Mouse (Mus musculus) midbrain, embryonic 16.5 days (tissue): Measurements from ENCODE around the gene Slc35e3. TPM values are rescaled to one million over a fixed set of nuclear protein-coding genes. Genes with fewer than 3 reads are reported as not detected.

Experiments
- ATAC-seq: fragments of 200-750 bp; cut with Nextera tagmentation; 2 replicates; pipeline ENCODE4 v1.8.0; 2017; ENCODE audit warnings: moderate TSS enrichment
- H3K27ac ChIP-seq: fragments of 300-500 bp; sonication (generic); 2 replicates; pipeline ENCODE4 v1.5.1; 2014; ENCODE audit warnings: mild to moderate bottlenecking, low read length, mixed read lengths
- H3K27me3 ChIP-seq: fragments of 300-500 bp; sonication (generic); 2 replicates; pipeline ENCODE4 v1.6.1; 2014; ENCODE audit warnings: low read depth, low read length, mixed read lengths; ENCODE audit not compliant: control insufficient read depth, insufficient read depth
- H3K36me3 ChIP-seq: fragments of 300-500 bp; sonication (generic); 2 replicates; pipeline ENCODE4 v1.6.1; 2014; ENCODE audit warnings: mild to moderate bottlenecking, low read length, moderate library complexity, mixed read lengths; ENCODE audit not compliant: control insufficient read depth, insufficient read depth
- H3K4me1 ChIP-seq: fragments of 300-500 bp; sonication (generic); 2 replicates; pipeline ENCODE4 v1.6.1; 2014; ENCODE audit warnings: mild to moderate bottlenecking, low read length, mixed read lengths; ENCODE audit not compliant: control insufficient read depth, insufficient read depth
- H3K4me2 ChIP-seq: fragments of 300-500 bp; sonication (generic); 2 replicates; pipeline ENCODE4 v1.6.1; 2014; ENCODE audit warnings: mild to moderate bottlenecking, low read length, mixed read lengths
- H3K4me3 ChIP-seq: fragments of 300-500 bp; sonication (generic); 2 replicates; pipeline ENCODE4 v1.5.1; 2014; ENCODE audit warnings: low read depth, mild to moderate bottlenecking, low read length, moderate library complexity, mixed read lengths
- H3K9ac ChIP-seq: fragments of 300-500 bp; sonication (generic); 2 replicates; pipeline ENCODE4 v1.6.1; 2014; ENCODE audit warnings: low read depth, low read length, mixed read lengths
- H3K9me3 ChIP-seq: fragments of 300-500 bp; sonication (generic); replicated peaks from 2 replicates; pipeline ENCODE4 v1.6.1; 2014; ENCODE audit warnings: mild to moderate bottlenecking, low read length, mixed read lengths; ENCODE audit not compliant: control insufficient read depth, poor library complexity, severe bottlenecking
- WGBS: fragments of 180-500 bp; shearing (Covaris S2); extraction: QIAGEN DNeasy Blood & Tissue Kit; methylation state at CpG from one replicate; pipeline ENCODE4 v1.1.7; 2014; 5-methylcytosine and 5-hydroxymethylcytosine counted together
- polyA plus RNA-seq: library from polyadenylated mRNA; unstranded; fragments of >200 nt; fragmentation: Nextera tagmentation; extraction: Ambion mirVana; gene quantifications from 2 replicates; pipeline ENCODE4 v1.2.1, GENCODE M21; 2015

Gene Slc35e3
- polyA plus RNA-seq, 1 experiment from 2014 or later = 34.8 TPM

GRCm38 (mm10) chr10:117764598-117764997 is 18.4 kb upstream of the Slc35e3 start:
- no peaks in the 10 kb centered on the region for H3K27me3 ChIP-seq
- H3K4me2 ChIP-seq = no peak overlapping the region
- no peak overlapping the region for H3K27ac ChIP-seq
- H3K4me3 ChIP-seq = no peak overlapping the region
- no peaks in the 10 kb centered on the region for H3K9me3 ChIP-seq
- H3K4me1 ChIP-seq = no peaks in the 10 kb centered on the region
- peaks cover 41% of the 10 kb centered on the region for H3K36me3 ChIP-seq
- no peak for ATAC-seq
- no peak overlapping the region for H3K9ac ChIP-seq
- WGBS = 87% methylated on average over 6 of the region's 6 CpGs

GRCm38 (mm10) chr10:117763588-117764190 is 17.5 kb upstream of the Slc35e3 start:
- H3K4me2 ChIP-seq = no peak overlapping the region
- H3K4me1 ChIP-seq = no peaks in the 10 kb centered on the region
- WGBS = 96% methylated on average over 16 of the region's 16 CpGs
- no peak overlapping the region for H3K4me3 ChIP-seq
- no peaks in the 10 kb centered on the region for H3K27me3 ChIP-seq
- H3K27ac ChIP-seq = no peak overlapping the region
- peaks cover 45% of the 10 kb centered on the region for H3K36me3 ChIP-seq
- no peak overlapping the region for H3K9ac ChIP-seq
- no peak for ATAC-seq
- H3K9me3 ChIP-seq = no peaks in the 10 kb centered on the region

GRCm38 (mm10) chr10:117762966-117763365 is 16.8 kb upstream of the Slc35e3 start:
- Histone ChIP-seq H3K4me2 (no peak overlapping the region), H3K9ac (no peak overlapping the region), H3K27me3 (no peaks in the 10 kb centered on the region), H3K36me3 (peaks cover 44% of the 10 kb centered on the region), H3K27ac (no peak overlapping the region), H3K4me3 (no peak overlapping the region), H3K4me1 (no peaks in the 10 kb centered on the region), H3K9me3 (no peaks in the 10 kb centered on the region)
- 98% methylated on average over 12 of the region's 12 CpGs for WGBS
- no peak for ATAC-seq

GRCm38 (mm10) chr10:117762281-117762830 is 16.2 kb upstream of the Slc35e3 start:
- no peak overlapping the region for H3K4me2 ChIP-seq
- H3K4me1 ChIP-seq = no peaks in the 10 kb centered on the region
- no peak overlapping the region for H3K27ac ChIP-seq
- no peak for ATAC-seq
- peaks cover 46% of the 10 kb centered on the region for H3K36me3 ChIP-seq
- H3K9me3 ChIP-seq = no peaks in the 10 kb centered on the region
- H3K4me3 ChIP-seq = no peak overlapping the region
- no peaks in the 10 kb centered on the region for H3K27me3 ChIP-seq
- WGBS = 90% methylated on average over 2 of the region's 2 CpGs
- no peak overlapping the region for H3K9ac ChIP-seq

- no peak overlapping the region for H3K27ac ChIP-seq
- H3K36me3 ChIP-seq = peaks cover 52% of the 10 kb centered on the region
- no peaks in the 10 kb centered on the region for H3K27me3 ChIP-seq
- no peak overlapping the region for H3K9ac ChIP-seq
- H3K4me2 ChIP-seq = no peak overlapping the region
- no peak overlapping the region for H3K4me3 ChIP-seq
- no peaks in the 10 kb centered on the region for H3K4me1 ChIP-seq
- H3K9me3 ChIP-seq = no peaks in the 10 kb centered on the region
- WGBS = 97% methylated on average over 6 of the region's 6 CpGs
- no peak for ATAC-seq
Observed at GRCm38 (mm10) chr10:117761551-117761950, 15.4 kb upstream of the Slc35e3 start.

- no peaks in the 10 kb centered on the region for H3K27me3 ChIP-seq
- peaks cover 51% of the 10 kb centered on the region for H3K36me3 ChIP-seq
- no peak overlapping the region for H3K4me2 ChIP-seq
- WGBS = 98% methylated on average over 9 of the region's 9 CpGs
- no peaks in the 10 kb centered on the region for H3K4me1 ChIP-seq
- H3K4me3 ChIP-seq = no peak overlapping the region
- H3K9me3 ChIP-seq = no peaks in the 10 kb centered on the region
- no peak for ATAC-seq
- no peak overlapping the region for H3K27ac ChIP-seq
- H3K9ac ChIP-seq = no peak overlapping the region
Observed at GRCm38 (mm10) chr10:117760831-117761335, 14.7 kb upstream of the Slc35e3 start.

- H3K36me3 ChIP-seq = peaks cover 53% of the 10 kb centered on the region
- no peaks in the 10 kb centered on the region for H3K4me1 ChIP-seq
- H3K9me3 ChIP-seq = no peaks in the 10 kb centered on the region
- no peak for ATAC-seq
- no peaks in the 10 kb centered on the region for H3K27me3 ChIP-seq
- H3K9ac ChIP-seq = no peak overlapping the region
- H3K27ac ChIP-seq = no peak overlapping the region
- no peak overlapping the region for H3K4me3 ChIP-seq
- 95% methylated on average over 10 of the region's 10 CpGs for WGBS
- H3K4me2 ChIP-seq = no peak overlapping the region
Observed at GRCm38 (mm10) chr10:117759844-117760630, 13.9 kb upstream of the Slc35e3 start.

GRCm38 (mm10) chr10:117758749-117759727 is 12.9 kb upstream of the Slc35e3 start:
- no peak overlapping the region for H3K9ac ChIP-seq
- no peak overlapping the region for H3K4me3 ChIP-seq
- WGBS = 89% methylated on average over 18 of the region's 18 CpGs
- H3K9me3 ChIP-seq = no peaks in the 10 kb centered on the region
- H3K4me1 ChIP-seq = no peaks in the 10 kb centered on the region
- ATAC-seq = no peak
- no peak overlapping the region for H3K4me2 ChIP-seq
- peaks cover 53% of the 10 kb centered on the region for H3K36me3 ChIP-seq
- H3K27me3 ChIP-seq = no peaks in the 10 kb centered on the region
- no peak overlapping the region for H3K27ac ChIP-seq
